Mouse (Mus musculus) G1E (cell line): Measurements from ENCODE around the gene Speg.

ENCODE experiments used
- CTCF ChIP-seq: IDR thresholded peaks from 2 replicates; pipeline ENCODE4 v1.5.1; 2012; ENCODE audit warnings: low read depth, low read length, inconsistent platforms, mixed read lengths
- GATA1 ChIP-seq: IDR thresholded peaks from 2 replicates; pipeline ENCODE4 v1.6.1; 2012; ENCODE audit warnings: borderline replicate concordance, low read length, inconsistent platforms, mixed read lengths
- POLR2AphosphoS5 ChIP-seq: IDR thresholded peaks from 2 replicates; pipeline ENCODE4 v1.6.1; 2012; ENCODE audit warnings: low read depth, low read length, inconsistent platforms; ENCODE audit not compliant: insufficient replicate concordance
- TAL1 ChIP-seq: conservative IDR thresholded peaks from 2 replicates; pipeline ENCODE4 v1.6.1; 2012; ENCODE audit warnings: low read depth, low read length, inconsistent platforms, mixed read lengths

DNA sequence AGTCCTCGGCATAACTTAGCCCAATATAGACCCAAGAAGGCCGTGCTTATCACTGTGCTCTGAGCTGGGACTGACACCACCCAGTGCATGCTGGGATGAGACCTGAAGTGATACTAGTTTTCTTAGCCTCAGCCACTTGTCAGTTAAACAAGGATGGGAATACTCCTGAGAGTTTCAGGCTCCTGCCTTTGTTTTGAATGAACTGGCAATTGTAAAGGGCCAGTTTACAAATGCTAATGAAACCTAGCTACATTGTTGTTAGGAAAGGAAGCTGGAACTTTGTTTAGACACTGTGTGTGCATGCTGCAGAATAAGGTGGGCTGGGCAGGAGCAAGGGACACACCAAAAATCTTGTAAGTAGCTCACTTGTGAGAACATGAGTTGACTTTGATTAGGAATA is 5.9 kb downstream of the Speg start:
- TF ChIP-seq CTCF (no peak), POLR2AphosphoS5 (no peak), GATA1 (no peak), TAL1 (no peak)
